Mouse (Mus musculus): ENCODE measurements around the gene Gm37419. TPM values are rescaled to one million over a fixed set of nuclear protein-coding genes. Genes with fewer than 3 reads are reported as not detected.

The Gm37419 gene
- total and polyA plus RNA-seq, 3 experiments, result not detected

- TF ChIP-seq SIN3A (IDR thresholded peaks at IDR 0.05; ENCODE audit: low read length) (no peak), CTCF (IDR thresholded peaks at IDR 0.05 in 2 of 3, conservative IDR thresholded peaks at IDR 0.05 in 1 of 3; ENCODE audit: control insufficient read depth in 1 of 3, insufficient read depth in 1 of 3, low read depth in 2 of 3, low read length in 3 of 3, poor library complexity in 1 of 3, severe bottlenecking in 1 of 3) (no peak), TCF12 (IDR thresholded peaks at IDR 0.05; ENCODE audit: low read depth, low read length) (no peak), TBP (IDR thresholded peaks at IDR 0.05; ENCODE audit: low read depth, low read length) (no peak), POLR2A (IDR thresholded peaks at IDR 0.05; ENCODE audit: control insufficient read depth in 1 of 2, insufficient read depth in 1 of 2, low read depth in 1 of 2, low read length in 2 of 2, poor library complexity in 1 of 2) (no peak), USF1 (IDR thresholded peaks at IDR 0.05; ENCODE audit: low read depth, low read length) (no peak), POLR2AphosphoS5 (IDR thresholded peaks at IDR 0.05; ENCODE audit: borderline replicate concordance, low read depth, low read length) (no peak), TAL1 (IDR thresholded peaks at IDR 0.05; ENCODE audit: low read length) (no peak), CHD2 (IDR thresholded peaks at IDR 0.05; ENCODE audit: low read length) (no peak), HCFC1 (IDR thresholded peaks at IDR 0.05; ENCODE audit: low read depth, low read length) (no peak), POLR2AphosphoS2 (IDR thresholded peaks at IDR 0.05; ENCODE audit: low read length) (no peak)
- no peak overlapping the region for H3K9ac ChIP-seq (ENCODE audit: control insufficient read depth, low read depth, low read length, poor library complexity, severe bottlenecking)
These were observed 2.1 kb downstream of the Gm37419 start for GRCm38 (mm10) chr16:23990161-23990970.

GRCm38 (mm10) chr16:23991170-23991569 lies 2.9 kb downstream of the Gm37419 start:
- H3K27ac ChIP-seq (ENCODE audit: control insufficient read depth, low read depth, low read length), result no peak overlapping the region
- H3K36me3 ChIP-seq (ENCODE audit: control insufficient read depth in 1 of 2, insufficient read depth in 2 of 2, low read length in 2 of 2), result no peaks in the 10 kb centered on the region
- H3K9ac ChIP-seq (ENCODE audit: control insufficient read depth, low read depth, low read length, poor library complexity, severe bottlenecking), result no peak overlapping the region
- no peaks in the 10 kb centered on the region for H3K27me3 ChIP-seq (ENCODE audit: control insufficient read depth in 1 of 2, insufficient read depth in 2 of 2, low read length in 2 of 2)
- DNase-seq (ENCODE audit: low read depth, low spot score), result no peak
- no peak overlapping the region for H3K4me3 ChIP-seq (ENCODE audit: control insufficient read depth in 1 of 2, insufficient read depth in 1 of 2, low read depth in 2 of 2, low read length in 2 of 2)
- no peaks in the 10 kb centered on the region for H3K9me3 ChIP-seq (replicated peaks; ENCODE audit: insufficient read depth, low read length)
- no peaks in the 10 kb centered on the region for H3K4me1 ChIP-seq (ENCODE audit: control insufficient read depth in 1 of 2, insufficient read depth in 2 of 2, low read length in 2 of 2)
- TF ChIP-seq CTCF (IDR thresholded peaks at IDR 0.05 in 2 of 3, conservative IDR thresholded peaks at IDR 0.05 in 1 of 3; ENCODE audit: control insufficient read depth in 1 of 3, insufficient read depth in 1 of 3, low read depth in 2 of 3, low read length in 3 of 3, poor library complexity in 1 of 3, severe bottlenecking in 1 of 3) (peak in 1 of 3 experiments; percentile 17; a peak in 1 of 6 replicates), UBTF (IDR thresholded peaks at IDR 0.05; ENCODE audit: borderline replicate concordance, insufficient read depth, low read depth, low read length) (no peak), KAT2A (conservative IDR thresholded peaks at IDR 0.05; ENCODE audit: low read depth, low read length) (no peak), BHLHE40 (IDR thresholded peaks at IDR 0.05; ENCODE audit: borderline replicate concordance, low read depth, low read length) (no peak), ZKSCAN1 (IDR thresholded peaks at IDR 0.05; ENCODE audit: low read depth, low read length) (no peak)
- H3K79me2 ChIP-seq (ENCODE audit: control insufficient read depth, insufficient read depth, low read length, poor library complexity), result no peaks in the 10 kb centered on the region

More at GRCm38 (mm10) chr16:23990161-23990970, 2.1 kb downstream of the Gm37419 start:
- Histone ChIP-seq H3K4me3 (ENCODE audit: control insufficient read depth in 1 of 2, insufficient read depth in 1 of 2, low read depth in 2 of 2, low read length in 2 of 2) (no peak overlapping the region), H3K9me3 (replicated peaks; ENCODE audit: insufficient read depth, low read length) (no peaks in the 10 kb centered on the region), H3K36me3 (ENCODE audit: control insufficient read depth in 1 of 2, insufficient read depth in 2 of 2, low read length in 2 of 2) (no peaks in the 10 kb centered on the region), H3K27me3 (ENCODE audit: control insufficient read depth in 1 of 2, insufficient read depth in 2 of 2, low read length in 2 of 2) (no peaks in the 10 kb centered on the region), H3K4me1 (ENCODE audit: control insufficient read depth in 1 of 2, insufficient read depth in 2 of 2, low read length in 2 of 2) (no peaks in the 10 kb centered on the region), H3K27ac (ENCODE audit: control insufficient read depth, low read depth, low read length) (no peak overlapping the region), H3K79me2 (ENCODE audit: control insufficient read depth, insufficient read depth, low read length, poor library complexity) (no peaks in the 10 kb centered on the region)
- DNase-seq (ENCODE audit: low read depth, low spot score), result no peak

Data from MEL (cell line).